Mouse (Mus musculus) spleen, adult 2 months (tissue): ENCODE measurements around the gene Lrrc29.

Source experiments
- CTCF ChIP-seq: fragments of 200-500 bp; IDR thresholded peaks from 2 replicates; pipeline ENCODE4 v1.5.1; 2011; ENCODE audit warnings: mild to moderate bottlenecking, inconsistent platforms; ENCODE audit not compliant: insufficient read depth, insufficient read length, insufficient replicate concordance; ENCODE audit errors: extremely low read depth
- POLR2A ChIP-seq: fragments of 200-500 bp; IDR thresholded peaks from 2 replicates; pipeline ENCODE4 v1.6.1; 2011; ENCODE audit warnings: low read depth, low read length, inconsistent platforms

GRCm38 (mm10) chr8:105317941-105318340 lies 8.1 kb downstream of the Lrrc29 start:
- TF ChIP-seq CTCF (no peak), POLR2A (no peak)
